Mouse (Mus musculus) pancreas, adult 10 weeks (tissue): ENCODE results near the gene Mgat5. TPM values are rescaled to one million over a fixed set of nuclear protein-coding genes. Genes with fewer than 3 reads are reported as not detected.

Experiments used
- polyA plus RNA-seq: library from polyadenylated mRNA; stranded (reverse); fragments of 350-450 nt; fragmentation: Illumina TruSeq; extraction: RNeasy Lipid Tissue Mini Kit (QIAGEN cat#74804); gene quantifications from one replicate; pipeline ENCODE4 v1.2.3, GENCODE M21; 2015; ENCODE audit warnings: low read depth, low replicate concordance; ENCODE audit not compliant: insufficient read depth

Mgat5 gene
- 0.61 TPM for polyA plus RNA-seq

GRCm38 (mm10) chr1:127204817-127205485 lies at the start of gene Mgat5:
Gene Mgat5 (plus strand): TSS chr1:127205015.

